Mouse (Mus musculus) Muller cell, postnatal 12 days (primary cell): ENCODE measurements around the gene Exoc4.

ENCODE experiments used
- DNase-seq: peaks from one replicate; pipeline ENCODE4 v3.0.0-alpha.2; 2015; ENCODE audit errors: inconsistent ontology term

Exoc4 gene

DNA sequence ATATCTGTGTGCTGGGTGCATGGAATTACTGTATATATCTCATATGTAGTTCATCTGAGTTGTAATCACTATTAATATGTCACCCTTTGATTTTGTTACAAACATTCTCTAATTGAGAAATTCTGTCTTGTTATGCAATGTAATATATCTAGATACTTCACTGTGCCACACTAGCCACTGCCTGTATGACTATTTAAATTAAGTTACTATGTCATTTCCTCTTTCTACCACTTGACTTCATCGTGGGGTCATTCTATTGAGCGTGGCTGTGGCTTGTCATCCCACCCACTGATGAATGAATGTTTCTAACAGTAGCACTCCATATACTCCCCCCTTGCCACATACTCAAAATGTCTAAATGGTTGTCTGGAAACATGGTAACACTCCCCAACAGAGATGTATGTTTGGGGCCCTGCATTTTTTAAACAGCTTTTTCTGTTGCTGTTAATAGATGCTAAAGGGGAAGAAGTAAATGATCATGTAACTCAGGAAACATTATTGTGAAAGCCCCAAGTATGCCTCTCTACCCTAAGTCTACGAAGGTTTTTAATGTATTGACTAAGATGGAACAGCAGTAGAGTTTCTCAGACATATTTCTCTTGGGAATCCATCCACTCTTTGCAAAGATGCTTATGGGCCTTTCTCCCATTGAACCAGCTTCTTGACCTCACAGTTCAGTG, 618.2 kb downstream of the Exoc4 start:
- DNase-seq = no peak

GRCm38 (mm10) chr6:33869251-33869650, 620.4 kb downstream of the Exoc4 start:
- no peak for DNase-seq

DNA sequence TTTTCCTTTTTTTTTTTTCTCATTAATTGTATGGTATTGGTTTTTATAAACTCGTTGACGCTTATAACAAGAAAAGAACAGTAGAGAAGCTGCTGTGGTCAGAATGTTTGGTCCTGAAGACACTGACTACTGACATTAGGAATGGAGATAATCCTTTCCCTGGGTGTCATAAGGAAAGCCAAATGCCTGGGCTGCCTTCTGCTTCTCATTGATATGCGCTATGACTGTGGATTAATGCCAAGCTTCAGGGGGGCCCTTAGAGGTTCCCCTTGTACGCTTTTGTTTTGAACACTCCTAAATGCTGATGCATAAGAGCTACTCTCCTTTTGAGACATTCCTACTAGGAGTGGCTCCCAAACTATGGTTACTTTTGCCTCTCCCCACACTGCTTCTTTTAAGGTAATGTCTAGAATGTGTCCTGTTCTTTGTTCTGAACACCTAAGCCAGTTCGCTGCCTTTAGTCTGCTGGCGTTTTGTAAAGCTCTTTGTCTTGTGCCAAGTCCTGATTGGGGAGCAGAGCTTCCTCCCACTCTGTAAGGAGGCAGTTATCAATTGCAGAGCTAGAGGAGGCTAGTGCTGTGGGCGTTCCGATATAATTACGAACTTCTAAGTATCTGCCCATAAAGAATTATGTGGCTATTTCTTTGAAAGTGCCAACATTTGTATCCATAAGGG, 621.7 kb downstream of the Exoc4 start:
- DNase-seq = peak; percentile 44

DNA sequence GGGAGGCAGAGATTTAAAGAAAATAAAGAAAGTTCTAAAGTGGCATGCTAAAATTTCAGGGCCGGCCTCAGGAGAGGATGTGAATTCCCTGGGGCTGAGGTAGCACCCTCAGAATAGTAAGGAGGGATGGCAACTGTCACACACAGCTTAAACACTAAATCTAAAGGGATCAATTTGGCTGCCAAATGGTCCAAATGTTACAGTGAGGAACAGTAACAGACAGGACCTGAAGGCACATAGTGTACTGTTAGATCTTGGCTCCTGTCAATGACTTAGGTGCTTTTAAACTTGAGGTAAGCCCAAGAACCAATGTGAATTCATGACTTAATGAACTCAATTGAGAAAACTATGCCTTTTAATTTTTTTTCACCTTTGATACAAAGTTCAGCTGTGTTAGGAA, 622.4 kb downstream of the Exoc4 start:
- DNase-seq = no peak

GRCm38 (mm10) chr6:33872192-33872591, 623.3 kb downstream of the Exoc4 start:
- DNase-seq = no peak

DNA sequence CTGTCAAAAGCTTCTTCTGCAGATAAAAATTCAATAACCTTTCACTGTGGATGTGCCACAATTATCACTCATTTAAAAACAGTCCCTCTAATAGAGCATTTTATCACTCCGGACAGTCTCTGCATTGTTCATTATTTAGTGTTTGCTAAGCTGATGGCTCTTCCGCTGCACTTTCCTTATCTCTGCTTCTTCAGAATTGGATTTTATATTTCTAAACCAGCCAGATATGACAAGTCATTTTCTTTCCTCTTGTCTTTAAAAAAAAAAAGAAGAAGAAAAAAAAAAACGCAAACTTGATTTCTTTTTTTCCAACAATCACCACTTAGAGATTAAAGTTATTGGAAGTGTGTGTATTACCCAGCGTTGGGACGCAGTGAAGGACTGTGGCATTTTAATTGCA, 624.1 kb downstream of the Exoc4 start:
- no peak for DNase-seq

DNA sequence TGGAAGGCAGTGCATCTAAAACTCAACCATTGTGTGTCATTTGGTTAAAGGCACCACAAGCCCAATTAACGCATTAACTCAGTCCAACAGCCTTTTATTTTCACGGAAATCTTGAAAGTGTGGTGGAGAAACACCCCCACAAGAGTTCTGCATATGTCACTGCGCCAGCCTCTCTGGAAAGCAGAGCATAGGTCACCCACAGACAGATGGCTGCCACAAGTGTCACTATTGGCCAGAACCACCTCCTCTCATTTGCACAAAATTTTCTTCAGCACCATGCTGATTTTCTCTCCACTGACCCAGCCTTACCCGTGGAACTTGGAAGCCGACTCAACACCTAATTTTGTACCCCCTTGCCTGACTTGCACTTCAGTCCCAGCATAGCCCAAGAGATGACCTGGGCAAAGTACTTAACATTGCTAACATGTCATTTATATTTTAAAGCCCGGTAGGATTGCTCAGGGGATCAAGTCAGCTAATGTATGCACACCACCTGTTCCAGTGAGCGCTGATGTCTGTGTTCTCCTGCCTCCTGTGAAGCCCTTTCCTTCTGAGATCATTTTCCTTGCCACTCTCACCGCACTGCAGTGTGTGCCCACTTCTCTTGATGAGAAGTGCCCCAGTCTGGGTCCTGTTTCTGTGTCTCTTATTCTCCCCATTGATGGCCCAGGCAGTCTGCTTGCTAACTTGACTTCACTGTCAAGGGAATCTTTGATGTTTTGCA, 625.6 kb downstream of the Exoc4 start:
- DNase-seq = no peak

DNA sequence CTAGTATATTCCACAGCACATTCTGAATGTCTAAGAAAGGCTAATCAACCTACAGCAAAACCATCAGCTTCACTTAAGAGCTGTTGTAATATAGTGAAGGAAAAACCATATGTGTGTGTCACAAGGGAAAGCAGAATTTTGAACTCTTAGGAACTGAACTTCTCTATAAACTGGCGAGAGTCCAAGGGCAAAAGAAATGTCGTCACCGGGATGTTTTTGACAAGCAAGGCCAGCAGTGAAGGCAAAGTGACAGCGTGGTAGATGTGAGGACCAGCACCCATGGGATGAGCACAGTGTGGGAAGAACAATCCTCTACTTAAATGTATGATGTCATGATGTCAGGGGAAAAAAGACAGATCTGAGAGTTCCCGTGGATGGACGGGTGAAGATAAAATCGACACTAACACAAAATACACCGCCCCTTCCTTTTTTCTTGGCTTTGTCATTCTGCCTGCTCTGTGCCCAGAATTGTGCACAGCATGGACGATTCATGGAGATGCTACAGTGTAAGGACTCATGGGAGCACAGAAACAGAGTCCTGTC, 635.3 kb downstream of the Exoc4 start:
- DNase-seq = no peak

DNA sequence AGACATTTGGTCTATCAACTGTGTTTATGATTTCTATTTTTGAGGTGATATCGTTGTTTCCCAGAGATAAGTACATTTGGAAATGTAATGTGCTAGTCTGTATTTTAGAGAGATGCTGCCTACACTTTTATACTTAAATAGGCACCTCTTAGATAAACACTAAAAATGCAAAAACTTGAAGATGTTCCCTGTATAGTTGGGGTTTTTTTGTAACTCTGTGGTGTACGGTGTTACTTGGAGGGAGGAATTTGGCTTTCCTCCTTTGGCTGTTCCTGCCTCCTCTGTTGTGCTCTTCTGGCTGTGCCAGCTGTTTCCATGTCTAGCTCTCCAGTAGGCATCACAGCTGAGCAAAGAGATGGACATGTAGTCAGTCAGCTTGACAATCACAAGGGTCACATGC, 638.1 kb downstream of the Exoc4 start:
- no peak for DNase-seq

GRCm38 (mm10) chr6:33890926-33891325, 642.0 kb downstream of the Exoc4 start:
- no peak for DNase-seq

DNA sequence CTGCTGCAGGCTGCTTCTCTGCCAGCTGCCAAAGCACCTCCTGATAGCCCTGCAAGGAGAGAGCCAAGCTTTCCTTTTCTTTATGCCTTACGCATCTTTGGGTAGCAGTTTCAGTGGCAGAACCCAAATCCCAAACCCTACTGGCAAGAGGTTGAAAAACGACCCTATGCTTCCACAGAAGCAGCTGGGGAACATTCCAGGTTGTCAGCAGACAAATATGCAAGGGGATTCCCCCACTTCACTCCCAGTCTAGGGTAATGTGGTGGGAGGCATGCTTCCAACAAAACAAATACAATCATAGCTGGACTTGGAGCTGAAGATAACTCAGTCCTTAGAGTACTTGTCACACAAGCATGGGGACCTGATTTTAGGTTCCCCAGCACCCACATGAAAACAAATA, 643.3 kb downstream of the Exoc4 start:
- peak; percentile 83 for DNase-seq

DNA sequence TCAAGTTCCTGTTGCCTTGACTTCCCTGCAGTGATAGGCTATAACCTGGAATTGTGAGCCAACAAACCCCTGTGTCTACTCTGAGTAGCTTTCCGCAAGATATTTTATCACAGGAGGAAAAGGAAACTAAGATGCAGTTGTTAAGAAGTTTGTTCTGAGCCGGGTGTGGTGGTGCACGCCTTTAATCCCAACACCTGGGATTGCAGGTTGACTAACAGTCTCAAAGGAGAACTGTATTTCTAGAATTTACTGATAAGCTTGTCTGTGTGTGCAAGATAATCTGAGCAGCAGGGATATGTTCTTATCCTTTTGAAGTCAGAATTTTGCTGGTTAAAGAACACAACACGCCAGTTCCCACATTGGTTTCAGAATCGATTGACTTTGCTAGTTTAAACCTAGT, 651.1 kb downstream of the Exoc4 start:
- DNase-seq = no peak

DNA sequence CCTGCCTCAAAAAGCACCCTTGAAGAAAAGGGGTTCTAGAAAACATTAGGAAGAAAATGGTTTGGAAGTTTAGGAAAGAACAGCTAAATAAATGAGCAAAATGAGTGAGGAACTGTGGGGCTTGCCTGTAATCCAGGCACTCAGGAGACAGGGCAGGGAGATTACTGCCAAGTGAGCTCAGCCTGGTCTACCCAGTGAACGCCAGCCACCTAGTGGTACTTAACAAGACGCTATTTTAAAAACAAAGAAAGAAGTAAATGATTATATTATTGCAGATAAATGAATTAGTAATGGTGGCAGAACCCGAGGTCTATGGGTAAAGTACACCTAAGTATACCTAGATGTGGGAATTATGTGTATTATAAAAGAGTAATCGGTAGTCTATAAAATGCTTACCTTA, 651.7 kb downstream of the Exoc4 start:
- no peak for DNase-seq

- no peak for DNase-seq
Observed at GRCm38 (mm10) chr6:33905099-33905498, 656.2 kb downstream of the Exoc4 start.

DNA sequence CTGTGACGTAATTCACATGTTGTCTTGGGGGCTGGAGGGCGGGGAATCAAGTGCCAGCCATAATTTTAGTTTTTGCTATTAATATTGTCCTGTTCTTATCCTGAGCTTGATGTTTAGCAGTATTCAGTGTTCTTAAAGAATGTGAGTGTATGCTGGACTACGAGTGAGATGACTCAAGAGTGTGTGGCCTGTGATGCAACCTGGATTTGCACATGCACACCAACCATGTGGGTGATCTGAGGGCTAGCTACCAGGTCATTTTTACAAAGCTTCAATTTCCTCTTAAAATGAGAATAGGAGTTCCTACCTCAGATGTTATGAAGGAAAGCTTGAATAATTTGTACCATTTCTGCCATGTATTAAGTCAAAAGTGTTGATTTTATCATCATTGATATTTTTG, 661.8 kb downstream of the Exoc4 start:
- DNase-seq = no peak

DNA sequence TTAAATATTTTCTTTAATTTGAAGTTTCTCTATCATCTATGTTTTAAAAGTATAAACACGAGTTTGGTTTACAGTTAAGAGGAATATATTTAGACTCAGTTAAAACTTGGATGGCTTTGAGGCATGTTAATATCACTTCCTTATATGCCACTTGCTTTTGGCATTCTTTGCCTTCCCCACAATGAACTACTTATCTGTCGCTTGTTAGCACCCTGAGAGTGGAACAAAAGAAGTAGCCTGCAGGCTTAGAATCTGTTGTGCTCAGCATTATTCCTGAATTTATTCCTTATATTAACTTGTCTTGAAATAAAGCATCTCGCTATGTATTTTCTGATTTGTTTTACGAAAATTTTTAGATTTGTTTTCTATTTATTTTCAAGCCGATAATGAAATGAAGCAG, 664.2 kb downstream of the Exoc4 start:
- DNase-seq = peak; percentile 35

DNA sequence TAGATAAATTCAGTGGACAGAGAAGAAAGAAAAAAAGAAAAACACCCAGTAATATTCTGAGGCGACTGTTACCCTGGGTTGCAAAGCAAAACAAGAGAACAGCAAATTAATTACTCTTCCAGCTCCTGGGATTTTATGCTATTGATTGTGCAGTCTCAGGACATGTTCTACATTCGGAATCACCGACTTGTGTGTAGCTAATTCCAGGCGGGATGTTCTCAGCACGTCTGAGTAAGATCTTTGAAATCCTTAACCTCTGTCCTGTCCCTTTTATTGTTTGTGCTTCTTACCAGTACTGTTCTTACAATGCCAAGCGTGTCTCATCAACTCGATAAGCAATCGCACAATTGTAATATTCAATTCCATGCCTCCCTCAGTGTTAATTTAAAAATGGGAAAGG, 664.6 kb downstream of the Exoc4 start:
- DNase-seq = peak; percentile 14

- DNase-seq = no peak
Observed at GRCm38 (mm10) chr6:33913964-33914363, 665.1 kb downstream of the Exoc4 start.

DNA sequence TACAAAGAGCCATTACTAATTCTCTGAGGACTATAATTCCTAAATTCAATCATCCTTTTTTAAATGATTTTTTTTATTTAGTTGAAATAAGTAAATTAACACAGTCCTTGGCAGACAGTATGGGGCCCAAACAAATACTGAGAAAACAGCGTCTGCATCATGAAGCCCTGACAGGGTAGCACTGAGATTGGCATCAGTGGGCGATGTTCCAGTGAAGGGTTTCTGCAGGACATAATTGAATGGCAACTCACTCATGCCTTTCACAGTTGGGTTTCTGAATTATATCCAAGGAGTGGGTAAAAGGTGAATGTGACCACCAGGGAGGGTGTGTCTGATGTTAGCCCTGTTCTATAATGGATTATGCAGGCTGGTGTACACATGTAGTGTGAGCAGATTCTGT, 674.7 kb downstream of the Exoc4 start:
- no peak for DNase-seq

DNA sequence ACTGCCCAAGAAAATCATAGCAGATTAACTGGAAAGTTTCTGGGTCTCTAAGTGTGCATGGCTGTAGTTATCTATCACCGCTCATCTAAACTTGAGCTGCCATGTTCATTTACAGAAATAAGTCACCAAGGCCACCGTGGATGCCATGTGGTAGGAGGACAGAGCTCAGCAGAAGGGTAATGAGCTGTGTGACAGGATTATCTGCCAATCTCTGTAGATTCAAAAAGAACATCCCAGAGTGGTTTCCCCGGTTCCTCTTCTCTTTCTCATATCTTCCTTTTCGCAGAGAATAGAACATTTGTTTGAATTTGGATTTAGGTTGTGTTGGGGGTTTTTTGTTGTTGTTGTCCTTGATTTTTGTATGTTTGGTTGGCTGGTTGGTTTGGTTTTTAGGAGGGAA, 676.0 kb downstream of the Exoc4 start:
- no peak for DNase-seq

DNA sequence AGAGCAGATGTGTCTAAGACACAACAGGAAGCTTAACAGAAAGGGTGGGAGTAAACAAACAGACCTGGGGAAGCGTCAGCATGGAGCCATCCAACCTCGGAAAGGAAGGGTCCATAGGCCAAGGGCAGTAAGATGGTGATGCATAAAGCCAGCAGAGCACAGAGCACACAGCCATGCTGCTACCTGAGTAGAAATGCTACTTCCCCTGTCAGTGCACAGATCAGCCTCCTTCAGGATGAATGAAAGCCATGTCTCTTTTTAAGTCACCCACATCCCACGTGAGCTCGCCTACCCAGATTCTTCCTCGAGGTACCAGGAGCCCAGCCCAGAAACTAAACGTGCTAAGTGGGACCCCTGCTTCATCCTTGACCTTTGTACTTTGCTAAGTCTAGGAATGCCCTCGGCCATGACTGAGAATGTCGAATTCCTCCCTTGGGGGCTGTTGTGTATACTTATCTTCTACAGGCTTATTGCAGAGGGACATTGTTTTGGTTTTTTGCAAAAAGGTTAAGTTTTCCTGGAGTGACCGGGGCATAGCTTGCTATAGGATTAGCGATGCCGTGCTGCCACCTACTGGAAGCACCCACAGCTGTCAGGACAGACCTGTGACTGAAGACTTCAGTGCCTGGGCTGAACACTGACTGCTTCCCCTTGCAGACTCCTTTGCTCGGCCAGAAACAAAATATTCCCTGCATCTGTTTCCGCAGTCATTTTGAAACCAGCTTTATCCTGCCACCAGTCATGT, 680.6 kb downstream of the Exoc4 start:
- peak; percentile 74 for DNase-seq
